Mouse (Mus musculus) macrophage (primary cell): ENCODE data around the gene Padi3. TPM values are rescaled to one million over a fixed set of nuclear protein-coding genes. Genes with fewer than 3 reads are reported as not detected.
A peak's percentile ranks its signal among the peaks of the same experiment; 100 is the strongest.

Experiments
- H3K27ac ChIP-seq: fragments of 350-480 bp; formaldehyde crosslinking; 2 replicates; pipeline ENCODE4 v1.9.0; 2021
- H3K36me3 ChIP-seq: fragments of 350-480 bp; formaldehyde crosslinking; 2 replicates; pipeline ENCODE4 v1.9.0; 2021; ENCODE audit errors: inconsistent target
- H3K4me3 ChIP-seq: fragments of 350-480 bp; formaldehyde crosslinking; 2 replicates; pipeline ENCODE4 v1.9.0; 2021; ENCODE audit errors: inconsistent target
- H3K79me2 ChIP-seq: fragments of 350-480 bp; formaldehyde crosslinking; 2 replicates; pipeline ENCODE4 v1.9.0; 2021; ENCODE audit errors: inconsistent target
- WGBS: methylation state at CpG from one replicate; pipeline ENCODE4 v1.1.7; 2026; ENCODE audit warnings: inconsistent platforms; ENCODE audit not compliant: missing documents; 5-methylcytosine and 5-hydroxymethylcytosine counted together
- polyA plus RNA-seq: library from polyadenylated mRNA; stranded (reverse); fragments of 250-400 nt; gene quantifications from 3 replicates; pipeline ENCODE4 v1.2.4, GENCODE M21; 2018; ENCODE audit warnings: inconsistent platforms

Gene Padi3
- polyA plus RNA-seq, 1 experiment from 2014 or later: 0.11 TPM

- Histone ChIP-seq H3K27ac (no peak overlapping the region), H3K79me2 (no peaks in the 10 kb centered on the region), H3K4me3 (no peak overlapping the region), H3K36me3 (no peaks in the 10 kb centered on the region)
- WGBS: 89% methylated on average over 6 of the region's 6 CpGs
These were observed 24.0 kb upstream of the Padi3 start for GRCm38 (mm10) chr4:140834327-140834934.

- H3K27ac ChIP-seq: no peak overlapping the region
- no peaks in the 10 kb centered on the region for H3K36me3 ChIP-seq
- H3K79me2 ChIP-seq: no peaks in the 10 kb centered on the region
- no peak overlapping the region for H3K4me3 ChIP-seq
- 78% methylated on average over 8 of the region's 8 CpGs for WGBS
These were observed 22.4 kb upstream of the Padi3 start for GRCm38 (mm10) chr4:140832821-140833220.

- 91% methylated on average over 4 of the region's 4 CpGs for WGBS
- no peak overlapping the region for H3K4me3 ChIP-seq
- no peak overlapping the region for H3K27ac ChIP-seq
- H3K36me3 ChIP-seq: no peaks in the 10 kb centered on the region
- H3K79me2 ChIP-seq: no peaks in the 10 kb centered on the region
These were observed 21.4 kb upstream of the Padi3 start for GRCm38 (mm10) chr4:140831808-140832207.

- 55% methylated on average over 3 of the region's 3 CpGs for WGBS
- Histone ChIP-seq H3K79me2 (no peaks in the 10 kb centered on the region), H3K4me3 (no peak overlapping the region), H3K27ac (no peak overlapping the region), H3K36me3 (no peaks in the 10 kb centered on the region)
These were observed 16.8 kb upstream of the Padi3 start for GRCm38 (mm10) chr4:140827237-140827636.

GRCm38 (mm10) chr4:140825942-140826341 is 15.5 kb upstream of the Padi3 start:
- Histone ChIP-seq H3K79me2 (no peaks in the 10 kb centered on the region), H3K4me3 (no peak overlapping the region), H3K36me3 (no peaks in the 10 kb centered on the region), H3K27ac (no peak overlapping the region)
- WGBS: 49% methylated on average over 11 of the region's 11 CpGs

GRCm38 (mm10) chr4:140821988-140822387 is 11.5 kb upstream of the Padi3 start:
- 69% methylated on average over 5 of the region's 5 CpGs for WGBS
- no peaks in the 10 kb centered on the region for H3K36me3 ChIP-seq

GRCm38 (mm10) chr4:140817413-140817812 is 7.0 kb upstream of the Padi3 start:
- Histone ChIP-seq H3K36me3 (no peaks in the 10 kb centered on the region), H3K79me2 (no peaks in the 10 kb centered on the region), H3K4me3 (no peak overlapping the region), H3K27ac (no peak overlapping the region)
- 94% methylated on average over 8 of the region's 8 CpGs for WGBS

More at GRCm38 (mm10) chr4:140821988-140822387, 11.5 kb upstream of the Padi3 start:
- Histone ChIP-seq H3K79me2 (no peaks in the 10 kb centered on the region), H3K4me3 (no peak overlapping the region), H3K27ac (no peak overlapping the region)

GRCm38 (mm10) chr4:140815996-140816917 is 5.8 kb upstream of the Padi3 start:
- WGBS: 11% methylated on average over 10 of the region's 10 CpGs
- Histone ChIP-seq H3K79me2 (no peaks in the 10 kb centered on the region), H3K4me3 (no peak overlapping the region), H3K27ac (no peak overlapping the region), H3K36me3 (no peaks in the 10 kb centered on the region)

- Histone ChIP-seq H3K27ac (no peak overlapping the region), H3K79me2 (no peaks in the 10 kb centered on the region), H3K36me3 (no peaks in the 10 kb centered on the region), H3K4me3 (no peak overlapping the region)
- 60% methylated on average over 5 of the region's 5 CpGs for WGBS
These were observed 5.0 kb upstream of the Padi3 start for GRCm38 (mm10) chr4:140815496-140815895.

- no peaks in the 10 kb centered on the region for H3K79me2 ChIP-seq
- no peaks in the 10 kb centered on the region for H3K36me3 ChIP-seq
- H3K4me3 ChIP-seq: peak overlapping the region; percentile 34
- 17% methylated on average over 35 of the region's 36 CpGs for WGBS
- no peak overlapping the region for H3K27ac ChIP-seq
These were observed 4.1 kb upstream of the Padi3 start for GRCm38 (mm10) chr4:140814241-140815225.

- no peak overlapping the region for H3K27ac ChIP-seq
- WGBS: 57% methylated on average over 13 of the region's 13 CpGs
- H3K79me2 ChIP-seq: no peaks in the 10 kb centered on the region
- no peaks in the 10 kb centered on the region for H3K36me3 ChIP-seq
- no peak overlapping the region for H3K4me3 ChIP-seq
These were observed 3.1 kb upstream of the Padi3 start for GRCm38 (mm10) chr4:140813358-140814185.

- Histone ChIP-seq H3K36me3 (no peaks in the 10 kb centered on the region), H3K27ac (no peak overlapping the region), H3K4me3 (no peak overlapping the region), H3K79me2 (no peaks in the 10 kb centered on the region)
- WGBS: 48% methylated on average over 8 of the region's 14 CpGs
These were observed 2.2 kb upstream of the Padi3 start for GRCm38 (mm10) chr4:140812609-140813008.

- WGBS: 83% methylated on average over 7 of the region's 8 CpGs
- Histone ChIP-seq H3K27ac (no peak overlapping the region), H3K4me3 (no peak overlapping the region), H3K36me3 (no peaks in the 10 kb centered on the region), H3K79me2 (no peaks in the 10 kb centered on the region)
These were observed 1.7 kb upstream of the Padi3 start for GRCm38 (mm10) chr4:140812191-140812590.

- Histone ChIP-seq H3K79me2 (no peaks in the 10 kb centered on the region), H3K36me3 (no peaks in the 10 kb centered on the region), H3K4me3 (no peak overlapping the region), H3K27ac (no peak overlapping the region)
- 70% methylated on average over 8 of the region's 8 CpGs for WGBS
These were observed 1.3 kb downstream of the Padi3 start for GRCm38 (mm10) chr4:140809118-140809517.
